Mouse (Mus musculus) intestine, embryonic 16.5 days (tissue): Measurements from ENCODE around the gene Fgfrl1. TPM values are rescaled to one million over a fixed set of nuclear protein-coding genes. Genes with fewer than 3 reads are reported as not detected.
A peak's percentile ranks its signal among the peaks of the same experiment; 100 is the strongest.

Source experiments
- ATAC-seq: fragments of 200-750 bp; cut with Nextera tagmentation; 2 replicates; pipeline ENCODE4 v1.8.0; 2017; ENCODE audit warnings: moderate TSS enrichment, moderate library complexity
- H3K27ac ChIP-seq: fragments of 300-500 bp; sonication (generic); 2 replicates; pipeline ENCODE4 v1.5.1; 2014; ENCODE audit warnings: mild to moderate bottlenecking, low read length
- H3K27me3 ChIP-seq: fragments of 300-500 bp; sonication (generic); replicated peaks from 2 replicates; pipeline ENCODE4 v1.6.1; 2014; ENCODE audit warnings: low read length, control low read depth, mixed read lengths; ENCODE audit not compliant: control insufficient read depth, insufficient read depth
- H3K36me3 ChIP-seq: fragments of 300-500 bp; sonication (generic); 2 replicates; pipeline ENCODE4 v1.6.1; 2014; ENCODE audit warnings: low read length, control low read depth; ENCODE audit not compliant: control insufficient read depth, insufficient read depth
- H3K4me1 ChIP-seq: fragments of 300-500 bp; sonication (generic); 2 replicates; pipeline ENCODE4 v1.6.1; 2014; ENCODE audit warnings: low read length, control low read depth, mixed read lengths; ENCODE audit not compliant: control insufficient read depth, insufficient read depth
- H3K4me2 ChIP-seq: fragments of 300-500 bp; sonication (generic); 2 replicates; pipeline ENCODE4 v1.6.1; 2014; ENCODE audit warnings: low read depth, low read length, control low read depth
- H3K4me3 ChIP-seq: fragments of 300-500 bp; sonication (generic); 2 replicates; pipeline ENCODE4 v1.5.1; 2014; ENCODE audit warnings: mild to moderate bottlenecking, low read length
- H3K9ac ChIP-seq: fragments of 300-500 bp; sonication (generic); 2 replicates; pipeline ENCODE4 v1.6.1; 2014; ENCODE audit warnings: low read depth, low read length
- H3K9me3 ChIP-seq: fragments of 300-500 bp; sonication (generic); 2 replicates; pipeline ENCODE4 v1.6.1; 2016; ENCODE audit warnings: low read length, control low read depth; ENCODE audit not compliant: control insufficient read depth
- WGBS: fragments of 180-500 bp; shearing (Covaris S2); extraction: QIAGEN DNeasy Blood & Tissue Kit; methylation state at CpG from one replicate; pipeline ENCODE4 v1.1.7; 2014; 5-methylcytosine and 5-hydroxymethylcytosine counted together
- polyA plus RNA-seq: library from polyadenylated mRNA; unstranded; fragments of >200 nt; fragmentation: Nextera tagmentation; extraction: Ambion mirVana; gene quantifications from 2 replicates; pipeline ENCODE4 v1.2.1, GENCODE M21; 2015

Fgfrl1 gene
- polyA plus RNA-seq, 1 experiment from 2014 or later, result 8.5 TPM

DNA sequence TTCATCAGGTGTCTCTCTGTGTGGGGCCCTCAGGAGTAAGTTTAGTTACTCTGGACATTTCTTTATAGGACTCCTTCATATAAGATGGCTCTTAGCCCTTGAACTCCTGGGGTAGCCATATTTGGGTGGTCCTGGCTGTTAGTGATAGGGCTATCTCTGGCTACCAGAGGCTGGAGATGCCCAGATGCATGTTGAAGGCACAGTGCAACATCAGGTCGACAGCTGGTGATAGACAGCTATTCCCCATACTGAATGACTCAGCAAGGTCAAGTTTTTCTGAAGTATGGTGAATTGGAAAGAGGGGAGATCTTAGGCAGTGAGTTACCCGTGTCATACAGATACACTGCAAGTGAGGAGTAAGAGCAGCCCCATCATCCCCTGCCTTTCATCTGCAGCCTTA lies 15.6 kb downstream of the Fgfrl1 start:
- Histone ChIP-seq H3K4me2 (no peak overlapping the region), H3K4me1 (peaks cover 29% of the 10 kb centered on the region), H3K27me3 (no peaks in the 10 kb centered on the region), H3K4me3 (no peak overlapping the region), H3K27ac (no peak overlapping the region), H3K9me3 (no peaks in the 10 kb centered on the region), H3K9ac (no peak overlapping the region), H3K36me3 (0 out of 2 replicates have a peak, but pooled peaks cover 3% of the 10 kb centered on the region)
- WGBS, result 79% methylated on average over 2 of the region's 2 CpGs
- no peak for ATAC-seq

DNA sequence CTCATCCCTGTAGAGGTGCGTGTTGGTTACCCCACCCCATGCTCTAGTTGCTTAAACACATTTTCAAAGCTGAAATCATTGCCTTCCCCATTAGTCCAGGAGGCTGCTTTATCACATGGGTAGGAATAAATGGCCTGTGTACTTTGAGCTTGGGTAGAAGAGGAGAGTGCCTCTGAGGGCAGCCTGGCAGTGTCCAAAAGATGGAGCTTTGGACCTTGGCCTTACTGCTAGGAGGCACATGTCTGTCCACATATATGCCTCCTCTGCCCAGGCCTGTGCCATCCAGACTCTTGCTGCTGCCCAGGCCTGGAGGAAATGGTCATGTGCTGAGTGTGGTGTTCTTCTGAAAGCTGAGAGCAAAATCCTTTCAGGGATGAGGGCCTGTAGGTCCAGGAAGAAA lies 16.2 kb downstream of the Fgfrl1 start:
- Histone ChIP-seq H3K36me3 (0 out of 2 replicates have a peak, but pooled peaks cover 3% of the 10 kb centered on the region), H3K4me1 (peaks cover 26% of the 10 kb centered on the region), H3K4me3 (no peak overlapping the region), H3K27ac (no peak overlapping the region; the same call in 1 of the 2 replicates), H3K4me2 (no peak overlapping the region), H3K27me3 (no peaks in the 10 kb centered on the region), H3K9ac (no peak overlapping the region), H3K9me3 (no peaks in the 10 kb centered on the region)
- 76% methylated on average over 1 of the region's 1 CpGs for WGBS
- ATAC-seq, result peak; percentile 56

DNA sequence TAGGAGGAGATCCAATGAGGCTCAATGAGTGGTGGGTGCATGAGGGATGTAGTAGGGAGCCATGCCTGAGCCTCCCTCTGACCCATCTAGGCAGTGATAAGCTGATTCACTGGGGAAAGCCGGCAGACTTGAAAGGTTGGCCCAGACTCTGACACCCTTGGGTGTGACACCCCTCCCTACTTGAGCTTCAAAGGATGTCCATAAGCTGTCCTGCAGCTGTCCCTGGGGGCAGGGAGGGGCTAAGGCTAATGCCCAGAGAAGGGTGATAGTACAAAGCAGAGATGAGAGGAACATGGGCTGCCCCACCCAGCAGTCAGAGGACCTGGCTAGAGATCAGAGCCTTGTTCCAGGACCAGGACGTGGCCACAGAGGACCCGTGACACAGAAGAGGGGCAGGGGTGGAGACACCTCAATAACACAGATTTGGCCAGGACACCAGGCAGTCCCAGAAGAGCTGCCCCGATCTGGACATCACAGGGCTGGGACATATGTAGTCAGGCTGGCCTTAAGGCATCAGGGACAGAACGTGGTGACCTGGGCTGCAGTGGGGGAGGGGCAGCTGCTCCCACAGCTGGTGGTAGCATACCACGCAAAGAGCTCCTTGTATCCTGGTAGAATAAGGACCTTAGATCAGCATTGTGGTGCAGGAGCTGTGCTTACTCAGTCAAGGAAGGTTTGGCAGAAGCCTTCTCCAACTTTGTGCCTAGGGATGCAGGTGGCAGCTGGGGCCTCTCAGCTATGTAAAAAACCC lies 17.0 kb downstream of the Fgfrl1 start:
- H3K36me3 ChIP-seq, result 0 out of 2 replicates have a peak, but pooled peaks cover 3% of the 10 kb centered on the region
- no peak overlapping the region for H3K27ac ChIP-seq
- peak; percentile 22 for ATAC-seq
- peaks cover 26% of the 10 kb centered on the region for H3K4me1 ChIP-seq
- H3K9ac ChIP-seq, result no peak overlapping the region
- H3K27me3 ChIP-seq, result no peaks in the 10 kb centered on the region
- no peak overlapping the region for H3K4me2 ChIP-seq
- WGBS, result 51% methylated on average over 6 of the region's 6 CpGs
- no peaks in the 10 kb centered on the region for H3K9me3 ChIP-seq
- no peak overlapping the region for H3K4me3 ChIP-seq

DNA sequence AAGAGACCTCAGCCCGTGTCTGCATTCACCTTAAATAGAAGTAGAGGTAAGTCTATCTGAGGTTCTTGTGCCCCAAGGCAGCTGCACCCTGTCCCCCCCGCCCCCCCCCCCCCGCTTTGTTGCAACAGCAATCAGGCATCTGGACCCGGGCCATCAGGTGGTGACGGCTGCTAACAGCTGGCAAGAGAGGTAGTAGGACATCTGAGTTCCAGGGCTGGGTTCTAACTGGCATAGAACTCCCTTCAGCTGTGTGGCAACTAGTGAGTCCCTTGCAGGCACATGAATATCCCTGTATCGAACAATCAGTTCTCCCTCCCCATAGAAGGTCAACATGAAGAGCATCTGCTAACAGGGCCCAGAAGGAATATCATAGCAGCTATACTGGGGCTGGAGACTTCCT lies 19.8 kb downstream of the Fgfrl1 start:
- Histone ChIP-seq H3K9ac (no peak overlapping the region), H3K4me2 (no peak overlapping the region), H3K27me3 (no peaks in the 10 kb centered on the region), H3K4me3 (no peak overlapping the region), H3K27ac (no peak overlapping the region), H3K9me3 (no peaks in the 10 kb centered on the region), H3K36me3 (no peaks in the 10 kb centered on the region), H3K4me1 (peaks cover 22% of the 10 kb centered on the region)
- no peak for ATAC-seq
- 82% methylated on average over 6 of the region's 6 CpGs for WGBS

DNA sequence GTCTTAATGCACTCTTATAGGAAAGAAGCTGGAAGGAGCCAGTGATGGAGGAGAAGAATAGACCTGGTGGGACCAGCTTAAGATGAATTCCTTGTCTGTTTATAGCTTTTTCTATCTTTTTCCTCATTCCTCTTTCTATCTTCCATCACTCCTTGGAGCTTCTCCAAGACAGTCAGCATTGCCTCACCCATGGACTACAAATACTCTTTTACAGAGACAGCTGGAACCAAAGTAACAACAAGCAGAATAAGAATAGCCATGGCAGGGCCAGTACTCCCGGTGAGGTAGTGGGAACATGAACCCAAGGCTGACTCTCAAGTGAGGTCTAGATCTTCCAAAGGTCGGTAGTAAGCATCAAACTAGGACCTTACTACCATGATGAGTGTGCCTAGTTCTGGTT lies 20.9 kb downstream of the Fgfrl1 start:
- WGBS, result 83% methylated on average over 2 of the region's 2 CpGs

DNA sequence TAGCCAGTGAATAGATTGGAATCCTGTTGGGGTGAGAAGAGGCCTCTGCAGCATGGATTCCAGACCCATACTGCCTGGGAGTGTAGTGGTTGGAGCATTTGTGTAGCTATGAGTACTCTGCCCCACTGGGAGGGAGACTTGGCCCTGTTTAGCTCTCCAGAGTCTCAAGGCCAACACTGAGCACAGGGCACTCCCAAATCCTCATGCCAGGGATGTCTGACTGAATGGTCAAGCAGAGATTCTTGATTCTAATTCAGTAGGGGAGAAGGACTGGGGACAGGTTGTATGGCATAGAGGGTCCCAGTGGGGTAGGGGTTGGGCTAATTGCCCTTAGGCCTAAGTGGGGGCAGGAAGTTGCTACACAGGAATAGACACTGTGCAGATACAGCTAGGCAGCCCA lies 21.5 kb downstream of the Fgfrl1 start:
- no peak for ATAC-seq
- Histone ChIP-seq H3K27ac (no peak overlapping the region), H3K4me3 (no peak overlapping the region), H3K9me3 (no peaks in the 10 kb centered on the region), H3K4me2 (no peak overlapping the region), H3K36me3 (no peaks in the 10 kb centered on the region), H3K27me3 (no peaks in the 10 kb centered on the region), H3K4me1 (peaks cover 16% of the 10 kb centered on the region), H3K9ac (no peak overlapping the region)

More for the DNA sequence above, 20.9 kb downstream of the Fgfrl1 start:
- Histone ChIP-seq H3K36me3 (no peaks in the 10 kb centered on the region), H3K9ac (no peak overlapping the region), H3K9me3 (no peaks in the 10 kb centered on the region), H3K4me3 (no peak overlapping the region), H3K4me1 (peaks cover 19% of the 10 kb centered on the region), H3K4me2 (no peak overlapping the region), H3K27ac (no peak overlapping the region), H3K27me3 (no peaks in the 10 kb centered on the region)
- no peak for ATAC-seq

DNA sequence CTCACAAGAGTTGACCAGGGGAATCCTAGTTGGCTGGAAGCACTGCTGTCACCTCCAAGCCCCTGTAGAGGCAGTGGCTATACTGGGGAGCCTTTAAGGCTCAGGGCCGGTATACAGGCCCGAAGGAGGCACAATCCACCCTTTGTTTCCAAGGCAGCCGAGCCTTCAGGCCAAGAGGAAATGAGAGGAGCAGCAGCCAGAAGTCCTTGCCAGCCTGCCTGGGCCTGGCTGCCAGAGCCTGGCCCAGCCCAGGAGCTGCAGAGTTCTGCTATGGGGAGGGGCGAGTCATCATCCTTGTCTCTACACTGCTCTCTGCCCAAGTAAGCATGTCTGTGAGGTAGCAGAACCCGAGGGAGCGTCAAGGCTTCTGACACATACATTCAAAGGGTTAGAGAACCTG lies 22.0 kb downstream of the Fgfrl1 start:
- no peak overlapping the region for H3K4me3 ChIP-seq
- H3K4me2 ChIP-seq, result no peak overlapping the region
- H3K9me3 ChIP-seq, result no peaks in the 10 kb centered on the region
- H3K27me3 ChIP-seq, result no peaks in the 10 kb centered on the region
- 45% methylated on average over 6 of the region's 6 CpGs for WGBS
- H3K4me1 ChIP-seq, result peaks cover 11% of the 10 kb centered on the region
- no peaks in the 10 kb centered on the region for H3K36me3 ChIP-seq
- no peak overlapping the region for H3K27ac ChIP-seq
- peak; percentile 71 for ATAC-seq
- H3K9ac ChIP-seq, result 0 out of 2 replicates have a peak overlapping the region, but pooled peaks have one; percentile 12

DNA sequence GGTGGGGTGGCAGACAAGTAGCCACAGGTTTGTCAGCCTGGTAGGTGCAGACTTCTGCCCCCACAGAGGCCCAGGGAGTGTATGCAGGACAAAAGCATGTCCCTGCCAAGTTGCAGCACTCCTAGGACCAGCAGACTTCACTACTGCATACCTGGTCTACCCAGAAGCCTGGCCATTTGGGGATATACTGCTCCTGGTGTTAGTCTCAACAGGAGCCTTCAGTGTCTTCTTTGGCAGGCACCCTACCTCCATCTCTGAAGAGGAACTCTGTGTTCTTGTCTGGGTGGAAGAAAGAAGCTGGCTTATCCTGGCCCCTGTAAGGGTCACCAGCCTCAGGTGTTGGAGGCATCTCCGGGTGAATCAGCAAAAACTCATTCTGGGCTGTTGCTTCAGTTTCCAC lies 23.8 kb downstream of the Fgfrl1 start:
- no peak overlapping the region for H3K4me3 ChIP-seq
- H3K27me3 ChIP-seq, result no peaks in the 10 kb centered on the region
- H3K9me3 ChIP-seq, result no peaks in the 10 kb centered on the region
- H3K9ac ChIP-seq, result no peak overlapping the region
- no peak for ATAC-seq
- H3K27ac ChIP-seq, result no peak overlapping the region
- H3K36me3 ChIP-seq, result no peaks in the 10 kb centered on the region
- 84% methylated on average over 1 of the region's 1 CpGs for WGBS
- H3K4me1 ChIP-seq, result peaks cover 10% of the 10 kb centered on the region
- H3K4me2 ChIP-seq, result no peak overlapping the region

DNA sequence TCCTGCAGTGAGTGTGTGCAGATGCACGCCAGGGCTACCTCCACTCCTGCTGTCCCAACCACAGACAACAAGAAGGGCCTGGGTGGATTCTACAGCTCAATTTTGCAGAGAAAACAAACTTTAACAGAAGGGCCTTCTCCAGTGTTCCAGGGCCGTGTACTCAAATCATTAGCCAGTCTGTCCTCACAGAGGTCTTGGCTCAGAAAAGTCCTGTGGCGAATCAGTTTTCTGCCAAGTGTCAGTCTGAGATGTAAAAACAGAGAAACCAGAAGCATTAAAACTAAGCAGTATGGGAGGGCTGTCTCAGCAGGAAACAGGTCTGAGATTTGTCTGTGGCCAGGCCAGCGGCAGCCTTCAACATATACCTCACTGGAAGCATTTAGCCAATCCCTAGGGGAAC lies 25.9 kb downstream of the Fgfrl1 start:
- H3K36me3 ChIP-seq, result no peaks in the 10 kb centered on the region
- no peaks in the 10 kb centered on the region for H3K27me3 ChIP-seq
- H3K4me1 ChIP-seq, result peaks cover 10% of the 10 kb centered on the region
- H3K9me3 ChIP-seq, result no peaks in the 10 kb centered on the region
- WGBS, result 53% methylated on average over 4 of the region's 4 CpGs
- ATAC-seq, result no peak
- no peak overlapping the region for H3K27ac ChIP-seq
- no peak overlapping the region for H3K4me3 ChIP-seq
- no peak overlapping the region for H3K9ac ChIP-seq
- H3K4me2 ChIP-seq, result no peak overlapping the region

DNA sequence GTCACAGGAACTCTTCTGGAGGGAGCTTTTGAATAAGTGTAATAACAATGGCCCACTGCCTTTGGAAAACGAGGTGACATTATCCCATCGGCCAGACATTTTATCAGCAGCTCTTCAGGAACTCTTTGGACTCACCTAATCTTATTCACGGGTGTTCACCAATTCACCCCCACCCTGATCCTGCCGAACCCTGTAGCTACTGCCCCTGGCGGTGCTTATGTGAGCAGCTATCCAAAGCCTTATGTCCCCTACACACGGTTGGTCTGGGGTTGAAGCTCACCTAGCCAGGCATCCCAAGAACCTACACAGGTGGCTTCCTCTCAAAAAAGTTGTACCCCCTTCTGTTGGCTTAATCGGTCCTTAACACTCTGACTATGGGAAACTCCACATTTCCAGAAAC lies 27.6 kb downstream of the Fgfrl1 start:
- Histone ChIP-seq H3K9me3 (no peaks in the 10 kb centered on the region), H3K4me3 (no peak overlapping the region), H3K4me1 (no peaks in the 10 kb centered on the region), H3K4me2 (no peak overlapping the region), H3K36me3 (no peaks in the 10 kb centered on the region), H3K9ac (no peak overlapping the region), H3K27me3 (no peaks in the 10 kb centered on the region), H3K27ac (no peak overlapping the region)
- 51% methylated on average over 7 of the region's 7 CpGs for WGBS
- no peak; the same call in 1 of the 2 replicates for ATAC-seq
